Mouse (Mus musculus) forebrain, embryonic 11.5 days (tissue): ENCODE results near the gene Rnf11. TPM values are rescaled to one million over a fixed set of nuclear protein-coding genes. Genes with fewer than 3 reads are reported as not detected.

ENCODE experiments used
- ATAC-seq: fragments of 200-750 bp; cut with Nextera tagmentation; replicated peaks from 2 replicates; pipeline ENCODE4 v1.8.0; 2017; ENCODE audit warnings: moderate TSS enrichment; ENCODE audit not compliant: low FRiP score
- DNase-seq: peaks from one replicate; pipeline ENCODE4 v3.0.0-alpha.2; 2017; ENCODE audit warnings: low spot score
- H3K27ac ChIP-seq: fragments of 300-500 bp; sonication (generic); 2 replicates; pipeline ENCODE4 v1.5.1; 2014; ENCODE audit warnings: low read depth, low read length
- H3K27me3 ChIP-seq: fragments of 300-500 bp; sonication (generic); 2 replicates; pipeline ENCODE4 v1.6.1; 2014; ENCODE audit warnings: mild to moderate bottlenecking, low read length, mixed read lengths; ENCODE audit not compliant: control insufficient read depth, insufficient read depth
- H3K36me3 ChIP-seq: fragments of 300-500 bp; sonication (generic); 2 replicates; pipeline ENCODE4 v1.6.1; 2014; ENCODE audit warnings: mild to moderate bottlenecking, low read length, moderate library complexity, mixed read lengths; ENCODE audit not compliant: control insufficient read depth, insufficient read depth
- H3K4me1 ChIP-seq: fragments of 300-500 bp; sonication (generic); replicated peaks from 2 replicates; pipeline ENCODE4 v1.6.1; 2014; ENCODE audit warnings: low read length, mixed read lengths; ENCODE audit not compliant: control insufficient read depth, insufficient read depth
- H3K4me2 ChIP-seq: fragments of 300-500 bp; sonication (generic); 2 replicates; pipeline ENCODE4 v1.6.1; 2014; ENCODE audit warnings: low read depth, mild to moderate bottlenecking, low read length, moderate library complexity, mixed read lengths; ENCODE audit not compliant: severe bottlenecking
- H3K4me3 ChIP-seq: fragments of 300-500 bp; sonication (generic); 2 replicates; pipeline ENCODE4 v1.5.1; 2014; ENCODE audit warnings: low read depth, low read length
- H3K9ac ChIP-seq: fragments of 300-500 bp; sonication (generic); 2 replicates; pipeline ENCODE4 v1.6.1; 2014; ENCODE audit warnings: low read length
- H3K9me3 ChIP-seq: fragments of 300-500 bp; sonication (generic); 2 replicates; pipeline ENCODE4 v1.6.1; 2016; ENCODE audit warnings: low read length, mixed read lengths; ENCODE audit not compliant: control insufficient read depth
- WGBS: fragments of 180-500 bp; shearing (Covaris S2); extraction: QIAGEN DNeasy Blood & Tissue Kit; methylation state at CpG from one replicate; pipeline ENCODE4 v1.1.7; 2014; 5-methylcytosine and 5-hydroxymethylcytosine counted together
- polyA plus RNA-seq: library from polyadenylated mRNA; unstranded; fragments of >200 nt; fragmentation: Nextera tagmentation; extraction: Ambion mirVana; gene quantifications from 2 replicates; pipeline ENCODE4 v1.2.1, GENCODE M21; 2014

The Rnf11 gene
- polyA plus RNA-seq, 1 experiment from 2014 or later = 45.1 TPM

DNA sequence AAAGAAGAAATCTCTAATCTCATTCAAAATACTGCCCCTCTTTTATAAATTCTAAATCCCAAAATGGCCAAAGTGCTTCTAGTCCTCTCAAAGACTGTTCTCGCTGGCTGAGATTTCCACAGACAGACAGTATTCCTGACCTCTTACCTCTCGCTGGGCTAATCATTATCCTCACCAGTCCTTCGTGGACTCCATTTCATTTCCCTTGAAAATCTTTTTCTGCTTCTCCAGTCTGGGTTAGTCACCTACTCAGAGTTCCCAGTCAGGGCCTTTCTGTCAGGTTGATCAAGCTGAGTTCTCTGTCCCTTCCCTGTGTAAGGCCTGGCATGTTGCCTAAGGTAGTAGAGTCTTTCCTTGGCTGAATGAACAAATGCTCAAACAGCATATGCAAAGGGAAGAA lies 7.1 kb downstream of the Rnf11 start:
- Histone ChIP-seq H3K9ac (no peak overlapping the region), H3K27ac (no peak overlapping the region), H3K4me1 (peaks cover 5% of the 10 kb centered on the region; the same call in 1 of the 2 replicates), H3K9me3 (no peaks in the 10 kb centered on the region), H3K27me3 (no peaks in the 10 kb centered on the region), H3K4me3 (no peak overlapping the region), H3K36me3 (no peaks in the 10 kb centered on the region), H3K4me2 (no peak overlapping the region)
- ATAC-seq (no peak), DNase-seq (no peak)
- 91% methylated on average over 3 of the region's 3 CpGs for WGBS

DNA sequence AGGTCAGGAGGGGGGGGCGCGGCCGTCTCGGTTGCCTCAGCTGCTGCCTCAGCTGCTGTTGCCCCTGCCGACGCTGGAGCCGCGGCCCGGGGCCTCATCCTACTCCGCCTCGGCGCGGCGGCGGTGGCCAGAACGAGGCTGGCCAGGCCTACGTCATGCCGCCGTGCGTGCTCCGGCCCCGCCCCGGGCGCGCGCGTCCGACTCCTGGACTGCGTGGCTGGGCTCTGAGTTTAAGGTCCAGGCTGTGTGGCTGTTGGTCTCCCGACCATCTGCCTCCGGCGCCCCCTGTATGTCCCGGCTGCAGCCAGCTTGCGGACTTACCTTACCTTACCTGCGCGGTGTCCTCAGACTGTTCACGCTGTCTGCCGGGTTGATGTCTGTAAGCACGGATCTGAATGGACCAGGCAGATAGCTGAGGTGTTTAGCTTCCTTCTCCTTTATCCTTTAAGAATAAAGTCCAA lies 7.9 kb downstream of the Rnf11 start:
- ATAC-seq = peak; percentile 99
- Histone ChIP-seq H3K4me1 (peaks cover 5% of the 10 kb centered on the region; the same call in 1 of the 2 replicates), H3K9ac (peak overlapping the region; percentile 88), H3K4me2 (peak overlapping the region; percentile 70), H3K4me3 (peak overlapping the region; percentile 72), H3K9me3 (no peaks in the 10 kb centered on the region), H3K27ac (peak overlapping the region; percentile 90), H3K27me3 (no peaks in the 10 kb centered on the region), H3K36me3 (no peaks in the 10 kb centered on the region)
- DNase-seq = peak; percentile 96
- WGBS = under 1% methylated on average over 36 of the region's 39 CpGs

DNA sequence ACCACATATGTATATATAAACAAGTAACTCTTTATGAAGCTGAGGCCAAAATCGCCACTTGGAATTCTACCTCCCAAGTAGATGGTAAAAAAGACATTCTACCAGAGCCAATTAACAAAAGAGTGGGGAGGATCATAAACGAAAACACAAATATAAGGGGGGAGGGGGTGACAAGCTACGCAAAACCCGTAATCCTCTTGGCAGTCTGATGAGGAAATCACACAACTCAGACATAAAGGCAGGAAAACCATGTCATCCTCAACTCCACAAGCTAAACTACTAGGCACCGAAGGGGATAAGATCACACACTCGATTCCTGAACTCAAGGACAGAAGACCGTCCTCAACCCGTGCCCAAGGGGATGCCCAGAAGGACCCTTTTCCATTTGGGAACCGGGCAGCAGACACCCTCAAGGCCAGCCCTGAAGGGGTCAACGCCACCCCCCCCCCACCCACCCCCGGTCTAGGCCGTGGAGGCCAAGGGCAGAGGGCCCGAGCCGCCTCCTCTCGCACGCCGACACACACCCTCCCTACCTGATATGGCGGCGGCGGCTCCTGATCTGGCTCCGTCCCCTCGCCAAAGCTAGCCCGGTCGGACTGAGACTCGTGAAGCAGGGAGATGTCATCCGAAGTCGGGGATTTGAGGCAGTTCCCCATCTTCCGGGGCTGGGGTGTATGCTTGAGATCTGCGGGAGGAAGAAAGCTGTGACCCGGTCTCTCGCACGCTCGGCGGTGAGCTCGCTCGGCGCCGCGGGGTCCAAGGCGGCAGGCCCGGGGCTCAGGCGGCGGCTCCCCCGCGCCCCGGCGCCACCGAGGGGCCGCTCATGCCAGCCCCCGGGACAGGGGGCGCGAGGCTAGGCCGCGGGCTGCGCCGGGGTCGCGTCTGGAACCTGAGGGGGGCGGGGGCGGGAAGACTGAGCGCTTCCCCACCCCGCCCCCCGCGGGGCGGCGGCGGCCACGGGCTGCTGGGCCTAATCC lies 8.7 kb downstream of the Rnf11 start:
- peak overlapping the region; percentile 70 for H3K4me2 ChIP-seq
- H3K27me3 ChIP-seq = no peaks in the 10 kb centered on the region
- under 1% methylated on average over 50 of the region's 68 CpGs for WGBS
- H3K36me3 ChIP-seq = no peaks in the 10 kb centered on the region
- peak overlapping the region; percentile 72 for H3K4me3 ChIP-seq
- no peaks in the 10 kb centered on the region for H3K9me3 ChIP-seq
- peak overlapping the region; percentile 90 for H3K27ac ChIP-seq
- peak; percentile 81 for DNase-seq
- H3K9ac ChIP-seq = peak overlapping the region; percentile 88
- peaks cover 5% of the 10 kb centered on the region; the same call in 1 of the 2 replicates for H3K4me1 ChIP-seq
- ATAC-seq = peak; percentile 85

DNA sequence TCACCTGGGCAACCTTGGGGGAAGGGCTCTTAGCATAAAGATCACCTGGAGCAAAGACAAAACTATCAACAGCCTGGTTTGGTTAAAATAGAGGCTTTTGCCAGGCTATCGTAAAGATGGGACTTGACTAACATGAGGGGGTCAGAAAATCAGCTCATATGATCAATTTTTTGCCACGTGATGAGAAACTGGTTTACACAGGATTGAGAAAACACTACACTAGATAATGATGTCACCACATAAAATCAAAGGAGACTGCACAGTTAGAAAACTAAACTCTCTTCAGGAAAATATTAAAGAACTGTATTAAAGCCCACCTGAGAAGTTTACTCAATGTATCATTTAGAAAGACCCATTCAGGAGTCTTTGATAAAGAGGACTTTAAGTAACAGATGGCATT lies 9.4 kb downstream of the Rnf11 start:
- Histone ChIP-seq H3K27me3 (no peaks in the 10 kb centered on the region), H3K27ac (no peak overlapping the region), H3K4me2 (peak overlapping the region; percentile 70; the same call in 1 of the 2 replicates), H3K4me3 (peak overlapping the region; percentile 72), H3K9ac (no peak overlapping the region), H3K36me3 (no peaks in the 10 kb centered on the region), H3K4me1 (peaks cover 5% of the 10 kb centered on the region; the same call in 1 of the 2 replicates), H3K9me3 (no peaks in the 10 kb centered on the region)
- 61% methylated on average over 2 of the region's 2 CpGs for WGBS
- DNase-seq (no peak), ATAC-seq (no peak)

DNA sequence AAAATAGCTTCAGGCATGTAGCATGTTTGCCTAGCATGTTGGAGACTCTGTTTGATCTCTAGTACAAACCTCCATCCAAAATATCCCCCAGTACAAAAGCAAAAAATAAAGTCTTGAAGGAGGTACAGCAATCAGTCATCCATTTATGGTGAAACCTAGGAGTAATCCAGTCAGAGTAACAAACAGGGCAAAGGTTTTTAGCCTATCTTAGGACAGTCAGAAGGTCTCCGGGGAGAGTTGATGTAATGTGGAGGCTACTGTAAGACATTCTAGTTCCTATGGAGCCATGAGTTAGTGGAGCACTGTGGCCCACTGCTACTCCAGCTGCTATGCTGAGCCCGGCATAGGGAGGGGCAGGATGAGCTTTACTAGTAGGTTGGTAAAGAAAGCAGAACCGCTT lies 12.0 kb downstream of the Rnf11 start:
- Histone ChIP-seq H3K27me3 (no peaks in the 10 kb centered on the region), H3K4me1 (peaks cover 5% of the 10 kb centered on the region; the same call in 1 of the 2 replicates), H3K27ac (no peak overlapping the region), H3K4me2 (no peak overlapping the region), H3K9me3 (no peaks in the 10 kb centered on the region), H3K36me3 (no peaks in the 10 kb centered on the region), H3K4me3 (no peak overlapping the region), H3K9ac (no peak overlapping the region)
- DNase-seq = no peak
- no peak for ATAC-seq
- 92% methylated on average over 3 of the region's 3 CpGs for WGBS

DNA sequence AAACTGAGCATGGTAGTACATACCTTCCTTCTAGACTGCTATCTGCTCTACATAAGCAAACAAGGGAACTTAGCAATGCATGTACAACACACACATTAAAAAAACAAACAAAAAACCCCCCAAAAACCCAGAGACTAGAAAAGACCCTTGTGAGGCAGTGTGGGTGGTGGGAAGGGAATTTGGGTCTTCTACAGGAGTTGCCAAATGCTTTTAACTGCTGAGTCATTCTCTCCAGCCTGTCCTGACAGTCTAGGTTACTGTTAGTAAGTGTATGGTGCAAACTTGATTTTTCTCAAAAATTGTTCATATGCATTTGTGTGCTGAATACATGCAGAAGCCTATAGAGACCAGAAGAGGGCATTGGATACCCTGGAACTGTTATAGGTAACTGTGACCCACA lies 12.9 kb downstream of the Rnf11 start:
- no peak overlapping the region for H3K4me3 ChIP-seq
- no peaks in the 10 kb centered on the region for H3K9me3 ChIP-seq
- no peaks in the 10 kb centered on the region for H3K27me3 ChIP-seq
- H3K4me2 ChIP-seq = no peak overlapping the region
- no peak overlapping the region for H3K9ac ChIP-seq
- peaks cover 5% of the 10 kb centered on the region; the same call in 1 of the 2 replicates for H3K4me1 ChIP-seq
- H3K36me3 ChIP-seq = no peaks in the 10 kb centered on the region
- H3K27ac ChIP-seq = no peak overlapping the region
- DNase-seq (no peak), ATAC-seq (no peak)

DNA sequence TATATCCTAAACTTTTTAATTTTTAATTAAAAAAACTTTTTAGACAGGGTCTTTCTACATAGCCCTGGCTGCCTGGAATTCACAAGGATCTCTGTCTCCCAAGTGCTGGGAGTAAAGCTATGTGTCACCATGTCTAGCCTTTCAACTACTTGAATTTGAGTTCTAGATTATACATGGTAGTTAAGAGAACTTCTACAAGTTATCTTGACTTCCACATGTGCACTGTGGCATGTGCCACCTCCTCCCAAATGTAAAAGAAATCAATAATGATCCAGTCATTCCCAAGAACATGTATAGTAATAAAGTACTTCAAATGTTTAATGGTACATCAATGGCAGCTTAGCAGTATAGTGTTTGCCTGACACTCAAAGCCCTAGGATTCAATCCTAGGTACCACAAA lies 16.8 kb downstream of the Rnf11 start:
- Histone ChIP-seq H3K27me3 (no peaks in the 10 kb centered on the region), H3K4me3 (no peak overlapping the region), H3K9me3 (no peaks in the 10 kb centered on the region), H3K27ac (no peak overlapping the region), H3K4me2 (no peak overlapping the region), H3K36me3 (no peaks in the 10 kb centered on the region), H3K4me1 (no peaks in the 10 kb centered on the region), H3K9ac (no peak overlapping the region)
- DNase-seq (no peak), ATAC-seq (no peak)

DNA sequence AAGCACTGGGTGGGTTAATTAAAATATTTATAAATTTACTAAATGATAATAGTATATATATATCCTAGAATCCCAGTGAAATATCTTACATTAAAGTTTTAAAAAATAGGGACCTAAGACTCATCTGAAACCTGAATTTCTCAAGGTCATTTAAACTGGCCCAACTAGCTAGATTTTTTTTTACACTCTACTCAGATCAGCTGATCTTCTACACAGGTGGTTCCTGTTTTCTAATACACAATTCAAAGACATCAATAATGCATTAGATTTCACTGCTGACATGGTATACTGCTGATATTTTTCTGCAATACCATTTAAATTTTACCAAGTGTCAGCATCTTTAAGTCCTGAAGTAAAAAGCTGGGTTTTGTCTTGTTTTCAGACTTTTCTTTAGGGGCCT lies 20.6 kb downstream of the Rnf11 start:
- Histone ChIP-seq H3K4me2 (no peak overlapping the region), H3K27me3 (no peaks in the 10 kb centered on the region), H3K36me3 (no peaks in the 10 kb centered on the region), H3K4me1 (no peaks in the 10 kb centered on the region), H3K4me3 (no peak overlapping the region), H3K9me3 (no peaks in the 10 kb centered on the region), H3K27ac (no peak overlapping the region), H3K9ac (no peak overlapping the region)
- DNase-seq (no peak), ATAC-seq (no peak)
